ENCODE assay signal across 15 mouse cellular contexts in genomic region chr16:72688185-72688681, GRCm38 (mm10).
DNase-seq lines count a peak whose midpoint lies in the region; ATAC-seq and TF ChIP-seq lines count a peak whose summit lies in the region.
"Had no signal": no experiment of that assay in that cellular context is flagged by ENCODE, and none has a peak within 500 bp of the region (broad histone marks: within the 10 kb centered on the region; RNA-seq: fewer than 3 reads in every experiment).

No protein-coding gene starts in this region.

- 0 out of 2 replicates have a peak, but pooled peaks have one; percentile 34 for ATAC-seq in intestine, embryonic 15.5 days
- ATAC-seq in intestine, postnatal 0 days, result no peak
- peak; percentile 49 for ATAC-seq in hindbrain, postnatal 0 days
- ATAC-seq in neural tube, embryonic 14.5 days (ENCODE audit: low read depth), result peak; percentile 53; the same call in 1 of the 2 replicates
- ATAC-seq: activated CD4-positive, CD25-positive, alpha-beta regulatory T cell, adult 4 months; forebrain, embryonic 16.5 days had no signal

- H3K4me1 ChIP-seq in intestine, embryonic 15.5 days (replicated peaks), result peaks cover 16% of the 10 kb centered on the region
- H3K4me1 ChIP-seq in intestine, postnatal 0 days (replicated peaks; ENCODE audit: control insufficient read depth, insufficient read depth, low read length), result no peaks in the 10 kb centered on the region
- H3K4me1 ChIP-seq in hindbrain, postnatal 0 days (ENCODE audit: insufficient read depth, low read length), result no peaks in the 10 kb centered on the region
- H3K4me1 ChIP-seq in neural tube, embryonic 14.5 days (ENCODE audit: control insufficient read depth, insufficient read depth, low read length), result peaks cover 26% of the 10 kb centered on the region; the same call in 1 of the 2 replicates

- H3K4me3 ChIP-seq in intestine, embryonic 15.5 days (replicated peaks), result no peak overlapping the region
- H3K4me3 ChIP-seq in intestine, postnatal 0 days (ENCODE audit: low read depth, low read length), result no peak overlapping the region
- H3K4me3 ChIP-seq in hindbrain, postnatal 0 days (ENCODE audit: low read length), result no peak overlapping the region
- no peak overlapping the region for H3K4me3 ChIP-seq in neural tube, embryonic 14.5 days (ENCODE audit: low read depth, low read length)
- no peak overlapping the region for H3K4me3 ChIP-seq in gastrocnemius, adult 2 months
- H3K4me3 ChIP-seq: heart, embryonic 13.5 days; limb, embryonic 15.5 days; myocyte had no signal

- no peaks in the 10 kb centered on the region for H3K9me3 ChIP-seq in intestine, embryonic 15.5 days
- H3K9me3 ChIP-seq in intestine, postnatal 0 days (ENCODE audit: control insufficient read depth), result no peaks in the 10 kb centered on the region
- no peaks in the 10 kb centered on the region for H3K9me3 ChIP-seq in hindbrain, postnatal 0 days (ENCODE audit: low read length)
- H3K9me3 ChIP-seq in neural tube, embryonic 14.5 days (ENCODE audit: control insufficient read depth, low read length), result no peaks in the 10 kb centered on the region
- H3K9me3 ChIP-seq: heart, embryonic 13.5 days; limb, embryonic 15.5 days had no signal

- no peak overlapping the region for H3K9ac ChIP-seq in intestine, embryonic 15.5 days
- no peak overlapping the region for H3K9ac ChIP-seq in intestine, postnatal 0 days (ENCODE audit: low read depth, low read length)
- no peak overlapping the region for H3K9ac ChIP-seq in hindbrain, postnatal 0 days (replicated peaks; ENCODE audit: low read length)
- no peak overlapping the region for H3K9ac ChIP-seq in neural tube, embryonic 14.5 days (replicated peaks; ENCODE audit: low read depth, low read length)
- H3K9ac ChIP-seq: heart, embryonic 13.5 days; limb, embryonic 15.5 days had no signal

- no peak for TF ChIP-seq CTCF in intestine, postnatal 0 days (IDR thresholded peaks at IDR 0.05; ENCODE audit: low read depth)
- TF ChIP-seq CTCF in hindbrain, postnatal 0 days (IDR thresholded peaks at IDR 0.05; ENCODE audit: low read depth), result no peak
- no peak for TF ChIP-seq CTCF in gastrocnemius, adult 2 months (IDR thresholded peaks at IDR 0.05)

- peak; percentile 52 for DNase-seq in adrenal gland, postnatal 10 days
- DNase-seq in hindbrain, postnatal 0 days (ENCODE audit: low spot score), result peak; percentile 36
- DNase-seq in gastrocnemius, adult 2 months, result no peak
- no peak for DNase-seq in thymus, postnatal 10 days (ENCODE audit: low spot score in 2 of 2)
- DNase-seq: cerebellum, postnatal 36 days; gastrocnemius, postnatal 25 days; spleen, adult 18-20 months had no signal

- H3K4me2 ChIP-seq in intestine, embryonic 15.5 days (replicated peaks), result no peak overlapping the region
- H3K4me2 ChIP-seq in intestine, postnatal 0 days (replicated peaks; ENCODE audit: low read depth), result no peak overlapping the region
- no peak overlapping the region for H3K4me2 ChIP-seq in hindbrain, postnatal 0 days (ENCODE audit: low read depth, low read length)
- no peak overlapping the region for H3K4me2 ChIP-seq in neural tube, embryonic 14.5 days (ENCODE audit: low read depth, low read length)
- H3K4me2 ChIP-seq: heart, embryonic 13.5 days; limb, embryonic 15.5 days had no signal

- 77% methylated on average over 6 of the region's 6 CpGs for WGBS in intestine, embryonic 15.5 days
- WGBS in intestine, postnatal 0 days, result 75% methylated on average over 6 of the region's 6 CpGs
- WGBS in hindbrain, postnatal 0 days, result 63% methylated on average over 6 of the region's 6 CpGs
- 64% methylated on average over 6 of the region's 6 CpGs for WGBS in neural tube, embryonic 14.5 days

- H3K27me3 ChIP-seq in intestine, embryonic 15.5 days (replicated peaks), result no peaks in the 10 kb centered on the region
- H3K27me3 ChIP-seq in intestine, postnatal 0 days (replicated peaks; ENCODE audit: control insufficient read depth, insufficient read depth, low read length), result no peaks in the 10 kb centered on the region
- no peaks in the 10 kb centered on the region for H3K27me3 ChIP-seq in hindbrain, postnatal 0 days (ENCODE audit: insufficient read depth, low read length)
- no peaks in the 10 kb centered on the region for H3K27me3 ChIP-seq in neural tube, embryonic 14.5 days (ENCODE audit: control insufficient read depth, insufficient read depth, low read length)
- H3K27me3 ChIP-seq: heart, embryonic 13.5 days; limb, embryonic 15.5 days had no signal

- no peak overlapping the region for H3K27ac ChIP-seq in intestine, embryonic 15.5 days
- no peak overlapping the region for H3K27ac ChIP-seq in intestine, postnatal 0 days (ENCODE audit: low read depth, low read length)
- H3K27ac ChIP-seq in hindbrain, postnatal 0 days, result no peak overlapping the region
- H3K27ac ChIP-seq in neural tube, embryonic 14.5 days (ENCODE audit: low read depth, low read length), result no peak overlapping the region
- H3K27ac ChIP-seq in gastrocnemius, adult 2 months, result no peak overlapping the region
- H3K27ac ChIP-seq: heart, embryonic 13.5 days; limb, embryonic 15.5 days had no signal

- intact Hi-C loops in gastrocnemius, adult 2 months (cut with DNase I), result no loop called here

- H3K36me3 ChIP-seq in intestine, embryonic 15.5 days, result no peaks in the 10 kb centered on the region
- no peaks in the 10 kb centered on the region for H3K36me3 ChIP-seq in intestine, postnatal 0 days (ENCODE audit: control insufficient read depth, insufficient read depth)
- no peaks in the 10 kb centered on the region for H3K36me3 ChIP-seq in hindbrain, postnatal 0 days (ENCODE audit: insufficient read depth, low read length)
- H3K36me3 ChIP-seq in neural tube, embryonic 14.5 days (ENCODE audit: control insufficient read depth, insufficient read depth, low read length), result no peaks in the 10 kb centered on the region
- H3K36me3 ChIP-seq: heart, embryonic 13.5 days; limb, embryonic 15.5 days had no signal

Comparison
In these comparisons a context has a peak if more than half of its experiments do, and no peak if none do; other contexts are left out.
1. DNase-seq: peak in adrenal gland, postnatal 10 days (single experiment) and hindbrain, postnatal 0 days (single experiment); none in gastrocnemius, adult 2 months (single experiment) and thymus, postnatal 10 days (0 of 2).